Comparison of ENCODE assay signal across 9 mouse cellular contexts in genomic region chr5:36538576-36539187, GRCm38 (mm10). TPM values are rescaled to one million over a fixed set of nuclear protein-coding genes. Genes with fewer than 3 reads are reported as not detected.
DNase-seq lines count a peak whose midpoint lies in the region; ATAC-seq lines count a peak whose summit lies in the region.
"Had no signal": no experiment of that assay in that cellular context is flagged by ENCODE, and none has a peak within 500 bp of the region (broad histone marks: within the 10 kb centered on the region; RNA-seq: fewer than 3 reads in every experiment).

No protein-coding gene starts in this region.

- no peak overlapping the region for H3K4me3 ChIP-seq in hindbrain, embryonic 14.5 days (replicated peaks; ENCODE audit: low read length)
- H3K4me3 ChIP-seq in hindbrain, embryonic 13.5 days: no peak overlapping the region
- no peak overlapping the region for H3K4me3 ChIP-seq in embryonic facial prominence, embryonic 14.5 days (ENCODE audit: low read depth, low read length)
- H3K4me3 ChIP-seq: limb, embryonic 15.5 days had no signal

- 52% methylated on average over 4 of the region's 4 CpGs for WGBS in hindbrain, embryonic 14.5 days
- WGBS in hindbrain, embryonic 13.5 days: 57% methylated on average over 4 of the region's 4 CpGs
- 34% methylated on average over 4 of the region's 4 CpGs for WGBS in embryonic facial prominence, embryonic 14.5 days

- no peak overlapping the region for H3K9ac ChIP-seq in hindbrain, embryonic 14.5 days
- no peak overlapping the region for H3K9ac ChIP-seq in hindbrain, embryonic 13.5 days
- no peak overlapping the region for H3K9ac ChIP-seq in embryonic facial prominence, embryonic 14.5 days (ENCODE audit: low read depth, low read length)
- H3K9ac ChIP-seq: limb, embryonic 15.5 days had no signal

- DNase-seq in hindbrain, embryonic 14.5 days (ENCODE audit: low spot score): peak; percentile 65
- peak; percentile 66 to 84 for DNase-seq in CD8-positive naive resting alpha-beta T cell, adult 2 months (ENCODE audit: low read depth in 2 of 2, low spot score in 2 of 2)
- DNase-seq in embryonic facial prominence, embryonic 14.5 days (ENCODE audit: low spot score): peak; percentile 48
- DNase-seq in layer of hippocampus, postnatal 14 days (ENCODE audit: low spot score in 2 of 2): peak; percentile 55 to 68
- peak; percentile 89 for DNase-seq in thymus, postnatal 0 days (ENCODE audit: low spot score)

- H3K36me3 ChIP-seq in hindbrain, embryonic 14.5 days (replicated peaks; ENCODE audit: control insufficient read depth, insufficient read depth): no peaks in the 10 kb centered on the region
- H3K36me3 ChIP-seq in hindbrain, embryonic 13.5 days: no peaks in the 10 kb centered on the region
- H3K36me3 ChIP-seq in embryonic facial prominence, embryonic 14.5 days (ENCODE audit: control insufficient read depth, insufficient read depth, low read length): no peaks in the 10 kb centered on the region
- H3K36me3 ChIP-seq: limb, embryonic 15.5 days had no signal

- H3K27ac ChIP-seq in hindbrain, embryonic 14.5 days: no peak overlapping the region
- no peak overlapping the region for H3K27ac ChIP-seq in hindbrain, embryonic 13.5 days
- H3K27ac ChIP-seq in embryonic facial prominence, embryonic 14.5 days (replicated peaks; ENCODE audit: low read depth, low read length): no peak overlapping the region
- H3K27ac ChIP-seq: limb, embryonic 15.5 days had no signal

- H3K27me3 ChIP-seq in hindbrain, embryonic 14.5 days (ENCODE audit: control insufficient read depth, insufficient read depth, low read length): no peaks in the 10 kb centered on the region
- no peaks in the 10 kb centered on the region for H3K27me3 ChIP-seq in hindbrain, embryonic 13.5 days
- no peaks in the 10 kb centered on the region for H3K27me3 ChIP-seq in embryonic facial prominence, embryonic 14.5 days (replicated peaks; ENCODE audit: control insufficient read depth, insufficient read depth, low read length)
- H3K27me3 ChIP-seq: limb, embryonic 15.5 days had no signal

- no peaks in the 10 kb centered on the region for H3K9me3 ChIP-seq in hindbrain, embryonic 14.5 days (ENCODE audit: control insufficient read depth, low read length)
- no peaks in the 10 kb centered on the region for H3K9me3 ChIP-seq in hindbrain, embryonic 13.5 days
- H3K9me3 ChIP-seq in embryonic facial prominence, embryonic 14.5 days (ENCODE audit: control insufficient read depth, low read length): no peaks in the 10 kb centered on the region
- H3K9me3 ChIP-seq: limb, embryonic 15.5 days had no signal

- ATAC-seq in hindbrain, embryonic 14.5 days (ENCODE audit: low FRiP score): no peak
- ATAC-seq in hindbrain, embryonic 13.5 days (ENCODE audit: low FRiP score): no peak
- ATAC-seq in activated CD4-positive, CD25-positive, alpha-beta regulatory T cell, adult 4 months: peak; percentile 97
- ATAC-seq in embryonic facial prominence, embryonic 14.5 days (ENCODE audit: low read depth): no peak
- peak; percentile 91 for ATAC-seq in megakaryocyte progenitor cell, adult 5-6 weeks (replicated peaks; ENCODE audit: poor library complexity)

- no peak overlapping the region for H3K4me2 ChIP-seq in hindbrain, embryonic 14.5 days (replicated peaks)
- H3K4me2 ChIP-seq in hindbrain, embryonic 13.5 days: no peak overlapping the region
- H3K4me2 ChIP-seq in embryonic facial prominence, embryonic 14.5 days (ENCODE audit: low read depth, low read length): no peak overlapping the region
- H3K4me2 ChIP-seq: limb, embryonic 15.5 days had no signal

- H3K4me1 ChIP-seq in hindbrain, embryonic 14.5 days (replicated peaks; ENCODE audit: control insufficient read depth, insufficient read depth, low read length): no peaks in the 10 kb centered on the region
- no peaks in the 10 kb centered on the region for H3K4me1 ChIP-seq in hindbrain, embryonic 13.5 days (replicated peaks)
- H3K4me1 ChIP-seq in embryonic facial prominence, embryonic 14.5 days (ENCODE audit: control insufficient read depth, insufficient read depth, low read length): no peaks in the 10 kb centered on the region
- H3K4me1 ChIP-seq: limb, embryonic 15.5 days had no signal

RNA-seq across cellular contexts. Expression of gene Ccdc96, which starts 54.3 kb away (rescaled TPM):
- polyA plus RNA-seq in hindbrain, embryonic 14.5 days (2014; fragmentation: Nextera tagmentation; extraction: Ambion mirVana): 2.5 and 2.9 TPM in 2 replicates
- 3.9 and 4.0 TPM in 2 replicates for polyA plus RNA-seq in hindbrain, embryonic 13.5 days (2015; fragmentation: Nextera tagmentation; extraction: Ambion mirVana)
- polyA plus RNA-seq in activated CD4-positive, CD25-positive, alpha-beta regulatory T cell, adult 4 months (2017; shearing (Covaris generic)): not detected
- polyA plus RNA-seq in embryonic facial prominence, embryonic 14.5 days (2014; fragmentation: Nextera tagmentation; extraction: Ambion mirVana): 0.88 and 1.7 TPM in 2 replicates
- total RNA-seq in layer of hippocampus, postnatal 14 days (2021): 1 to 10 TPM; 1.6 to 2.3 TPM
- total RNA-seq in megakaryocyte progenitor cell, adult 5-6 weeks (2015): 0.02 and 0.05 TPM in 2 replicates
- 0.25 TPM in 1 of 2 replicates, not detected in the other for total RNA-seq in megakaryocyte progenitor cell, adult 5-6 weeks (2017)
- 0.22 and 0.25 TPM in 2 replicates for polyA plus RNA-seq in thymus, postnatal 0 days (2015; fragmentation: Nextera tagmentation; extraction: Ambion mirVana)

RNA-seq across cellular contexts. Expression of gene Tbc1d14, which starts 54.4 kb away (rescaled TPM):
- polyA plus RNA-seq in hindbrain, embryonic 14.5 days (2014; fragmentation: Nextera tagmentation; extraction: Ambion mirVana): 74.2 and 76.6 TPM in 2 replicates
- polyA plus RNA-seq in hindbrain, embryonic 13.5 days (2015; fragmentation: Nextera tagmentation; extraction: Ambion mirVana): 68.1 and 70.1 TPM in 2 replicates
- 10 to 100 TPM; 52.2 to 57.6 TPM for polyA plus RNA-seq in activated CD4-positive, CD25-positive, alpha-beta regulatory T cell, adult 4 months (2017; shearing (Covaris generic))
- polyA plus RNA-seq in embryonic facial prominence, embryonic 14.5 days (2014; fragmentation: Nextera tagmentation; extraction: Ambion mirVana): 38.5 and 42.8 TPM in 2 replicates
- 100 to 1,000 TPM in 1 of 2 experiments, 10 to 100 TPM in 1; 90.4 to 103 TPM for total RNA-seq in layer of hippocampus, postnatal 14 days (2021)
- 13.7 and 19.5 TPM in 2 replicates for total RNA-seq in megakaryocyte progenitor cell, adult 5-6 weeks (2015)
- 5.8 and 6.7 TPM in 2 replicates for total RNA-seq in megakaryocyte progenitor cell, adult 5-6 weeks (2017)
- 22.4 and 22.6 TPM in 2 replicates for polyA plus RNA-seq in thymus, postnatal 0 days (2015; fragmentation: Nextera tagmentation; extraction: Ambion mirVana)

RNA-seq across cellular contexts. Expression of gene Tada2b, which starts 54.6 kb away (rescaled TPM):
- polyA plus RNA-seq in hindbrain, embryonic 14.5 days (2014; fragmentation: Nextera tagmentation; extraction: Ambion mirVana): 5.2 and 5.6 TPM in 2 replicates
- polyA plus RNA-seq in hindbrain, embryonic 13.5 days (2015; fragmentation: Nextera tagmentation; extraction: Ambion mirVana): 2.7 and 2.8 TPM in 2 replicates
- 1 to 10 TPM; 2.4 to 4.7 TPM for polyA plus RNA-seq in activated CD4-positive, CD25-positive, alpha-beta regulatory T cell, adult 4 months (2017; shearing (Covaris generic))
- 4.0 and 4.2 TPM in 2 replicates for polyA plus RNA-seq in embryonic facial prominence, embryonic 14.5 days (2014; fragmentation: Nextera tagmentation; extraction: Ambion mirVana)
- total RNA-seq in layer of hippocampus, postnatal 14 days (2021): 10 to 100 TPM; 33.0 to 33.5 TPM
- 10.8 and 12.2 TPM in 2 replicates for total RNA-seq in megakaryocyte progenitor cell, adult 5-6 weeks (2015)
- total RNA-seq in megakaryocyte progenitor cell, adult 5-6 weeks (2017): 20.6 and 21.5 TPM in 2 replicates
- 1.7 and 1.9 TPM in 2 replicates for polyA plus RNA-seq in thymus, postnatal 0 days (2015; fragmentation: Nextera tagmentation; extraction: Ambion mirVana)

Comparison
In these comparisons a context has a peak if more than half of its experiments do, and no peak if none do; other contexts are left out.
1. ATAC-seq: peak in activated CD4-positive, CD25-positive, alpha-beta regulatory T cell, adult 4 months (single experiment) and megakaryocyte progenitor cell, adult 5-6 weeks (single experiment); none in hindbrain, embryonic 14.5 days (single experiment), hindbrain, embryonic 13.5 days (single experiment) and embryonic facial prominence, embryonic 14.5 days (single experiment).
2. Peak in every context shown above with its lines, with median percentiles within 50 percentile points of each other: DNase-seq.